Mouse (Mus musculus) midbrain, embryonic 15.5 days (tissue): ENCODE results near the gene Nkain2. TPM values are rescaled to one million over a fixed set of nuclear protein-coding genes. Genes with fewer than 3 reads are reported as not detected.
A peak's percentile ranks its signal among the peaks of the same experiment; 100 is the strongest.

Experiments used
- ATAC-seq: fragments of 200-750 bp; cut with Nextera tagmentation; replicated peaks from 2 replicates; pipeline ENCODE4 v1.8.0; 2017; ENCODE audit warnings: moderate TSS enrichment
- H3K27ac ChIP-seq: fragments of 300-500 bp; sonication (generic); 2 replicates; pipeline ENCODE4 v1.5.1; 2015; ENCODE audit warnings: mild to moderate bottlenecking, inconsistent platforms
- H3K27me3 ChIP-seq: fragments of 300-500 bp; sonication (generic); replicated peaks from 2 replicates; pipeline ENCODE4 v1.6.1; 2015; ENCODE audit warnings: inconsistent platforms
- H3K36me3 ChIP-seq: fragments of 300-500 bp; sonication (generic); replicated peaks from 2 replicates; pipeline ENCODE4 v1.6.1; 2015; ENCODE audit warnings: inconsistent platforms
- H3K4me1 ChIP-seq: fragments of 300-500 bp; sonication (generic); 2 replicates; pipeline ENCODE4 v1.6.1; 2015; ENCODE audit warnings: inconsistent platforms
- H3K4me2 ChIP-seq: fragments of 300-500 bp; sonication (generic); 2 replicates; pipeline ENCODE4 v1.6.1; 2015; ENCODE audit warnings: inconsistent platforms, mild to moderate bottlenecking, moderate library complexity
- H3K4me3 ChIP-seq: fragments of 300-500 bp; sonication (generic); 2 replicates; pipeline ENCODE4 v1.5.1; 2015; ENCODE audit warnings: mild to moderate bottlenecking, inconsistent platforms
- H3K9ac ChIP-seq: fragments of 300-500 bp; sonication (generic); 2 replicates; pipeline ENCODE4 v1.6.1; 2015; ENCODE audit warnings: mild to moderate bottlenecking, inconsistent platforms
- H3K9me3 ChIP-seq: fragments of 300-500 bp; sonication (generic); 2 replicates; pipeline ENCODE4 v1.6.1; 2016; ENCODE audit warnings: inconsistent platforms
- WGBS: fragments of 180-500 bp; shearing (Covaris S2); methylation state at CpG from one replicate; pipeline ENCODE4 v1.1.7; 2015; ENCODE audit warnings: mixed read lengths; 5-methylcytosine and 5-hydroxymethylcytosine counted together
- polyA plus RNA-seq: library from polyadenylated mRNA; unstranded; fragments of >200 nt; fragmentation: Nextera tagmentation; extraction: Ambion mirVana; gene quantifications from 2 replicates; pipeline ENCODE4 v1.2.1, GENCODE M21; 2015

The Nkain2 gene
- polyA plus RNA-seq: 13.5 and 15.4 TPM in 2 replicates

DNA sequence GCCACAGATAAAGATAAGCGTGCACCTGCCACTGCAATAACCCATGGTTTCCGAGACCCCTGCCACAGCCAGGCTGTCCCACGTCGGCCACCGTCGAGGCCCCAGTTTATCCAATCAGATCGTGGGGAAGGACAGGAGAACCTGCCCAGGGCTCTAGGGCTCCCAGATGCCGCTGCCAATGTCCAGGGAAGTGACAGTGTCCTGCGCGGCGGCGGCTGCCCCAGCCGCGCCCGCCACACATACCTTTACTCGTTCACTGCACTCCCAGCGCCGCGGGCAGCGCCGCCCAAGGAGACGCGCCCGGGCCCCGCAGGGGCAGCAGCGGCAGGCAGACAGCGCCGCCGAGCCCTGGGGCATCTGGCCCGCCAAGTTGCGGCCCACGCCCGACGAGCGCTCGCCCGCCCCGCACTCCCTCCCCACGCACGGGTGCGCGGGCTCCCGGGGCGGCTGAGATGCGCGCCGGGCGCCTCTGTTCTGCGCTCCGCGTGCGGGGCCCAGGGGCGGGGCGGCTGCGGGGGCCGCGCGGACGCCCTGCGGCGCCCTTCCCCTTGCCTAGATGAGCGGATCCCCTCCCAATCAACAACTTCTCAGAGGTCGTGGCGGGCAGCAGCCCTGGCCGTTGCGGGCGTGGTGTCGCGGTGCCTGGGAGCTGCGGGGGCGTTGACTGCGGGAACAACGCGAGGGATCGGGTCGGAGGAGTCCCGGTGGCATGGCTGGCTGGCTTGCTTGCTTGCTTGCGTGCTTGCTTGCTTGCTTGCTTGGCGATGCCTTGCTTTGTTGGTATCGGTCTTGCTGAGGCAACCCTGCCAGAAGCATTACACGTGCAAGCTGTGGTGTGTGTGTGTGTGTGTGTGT, at the start of gene Nkain2:
Nkain2 (minus strand) TSS at position 811 of the 855 bp plus-strand sequence.
- peak; percentile 91 for ATAC-seq
- Histone ChIP-seq H3K4me3 (peak within 1 kb of the TSS; percentile 98), H3K4me1 (peaks cover 6% of the 10 kb centered on the region; the same call in 1 of the 2 replicates), H3K27me3 (no peaks in the 10 kb centered on the region), H3K4me2 (peak within 1 kb of the TSS; percentile 75), H3K9ac (peak within 1 kb of the TSS; percentile 92), H3K27ac (peak within 1 kb of the TSS; percentile 88), H3K36me3 (no peaks in the 10 kb centered on the region), H3K9me3 (no peaks in the 10 kb centered on the region)
- WGBS: under 1% methylated on average over 81 of the region's 81 CpGs

DNA sequence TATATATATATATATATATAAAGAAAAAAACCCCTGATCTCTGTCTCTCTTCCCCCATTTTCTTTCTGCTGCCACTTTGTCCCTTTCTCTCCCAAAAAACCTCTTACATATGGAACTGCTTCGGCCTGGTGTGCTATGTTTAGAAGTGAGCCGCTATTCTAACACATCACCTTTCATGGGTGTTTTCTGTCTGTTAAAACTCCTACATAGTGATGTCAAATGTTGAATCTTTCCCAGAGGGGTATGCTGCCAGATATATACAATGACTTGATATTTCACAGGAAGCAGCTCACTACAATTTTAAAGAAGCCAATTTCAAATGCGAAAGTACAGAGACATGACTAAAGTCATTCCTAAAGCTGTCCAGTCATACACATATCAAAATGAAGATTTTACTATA, 49.6 kb upstream of the Nkain2 start:
- no peaks in the 10 kb centered on the region for H3K36me3 ChIP-seq
- no peak overlapping the region for H3K27ac ChIP-seq
- H3K9ac ChIP-seq: no peak overlapping the region
- no peaks in the 10 kb centered on the region for H3K9me3 ChIP-seq
- H3K4me1 ChIP-seq: no peaks in the 10 kb centered on the region
- no peaks in the 10 kb centered on the region for H3K27me3 ChIP-seq
- H3K4me2 ChIP-seq: no peak overlapping the region
- WGBS: 97% methylated on average over 3 of the region's 3 CpGs
- no peak overlapping the region for H3K4me3 ChIP-seq
- no peak for ATAC-seq

DNA sequence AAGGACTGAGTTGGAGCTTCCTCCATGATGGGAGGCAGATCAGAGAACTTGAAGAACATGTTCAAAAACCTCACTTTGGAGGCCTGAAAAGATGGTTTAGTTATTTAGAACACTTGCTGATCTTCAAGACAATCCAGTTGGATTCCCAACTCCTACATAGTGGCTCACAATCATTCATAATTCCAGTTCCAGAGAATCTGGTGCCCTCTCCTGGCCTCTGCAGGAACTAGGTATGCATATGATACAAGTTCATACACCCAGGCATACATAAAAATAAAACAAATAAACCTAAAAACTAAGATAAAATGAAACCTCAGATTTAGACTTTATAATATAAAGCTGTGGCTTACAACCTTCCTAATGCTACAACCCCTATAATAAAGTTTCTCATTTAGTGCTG, 4.8 kb upstream of the Nkain2 start:
- Histone ChIP-seq H3K4me2 (no peak overlapping the region), H3K4me1 (peaks cover 2% of the 10 kb centered on the region; the same call in 1 of the 2 replicates), H3K9me3 (no peaks in the 10 kb centered on the region), H3K27ac (no peak overlapping the region), H3K4me3 (no peak overlapping the region), H3K9ac (no peak overlapping the region), H3K27me3 (no peaks in the 10 kb centered on the region), H3K36me3 (no peaks in the 10 kb centered on the region)
- no peak for ATAC-seq

DNA sequence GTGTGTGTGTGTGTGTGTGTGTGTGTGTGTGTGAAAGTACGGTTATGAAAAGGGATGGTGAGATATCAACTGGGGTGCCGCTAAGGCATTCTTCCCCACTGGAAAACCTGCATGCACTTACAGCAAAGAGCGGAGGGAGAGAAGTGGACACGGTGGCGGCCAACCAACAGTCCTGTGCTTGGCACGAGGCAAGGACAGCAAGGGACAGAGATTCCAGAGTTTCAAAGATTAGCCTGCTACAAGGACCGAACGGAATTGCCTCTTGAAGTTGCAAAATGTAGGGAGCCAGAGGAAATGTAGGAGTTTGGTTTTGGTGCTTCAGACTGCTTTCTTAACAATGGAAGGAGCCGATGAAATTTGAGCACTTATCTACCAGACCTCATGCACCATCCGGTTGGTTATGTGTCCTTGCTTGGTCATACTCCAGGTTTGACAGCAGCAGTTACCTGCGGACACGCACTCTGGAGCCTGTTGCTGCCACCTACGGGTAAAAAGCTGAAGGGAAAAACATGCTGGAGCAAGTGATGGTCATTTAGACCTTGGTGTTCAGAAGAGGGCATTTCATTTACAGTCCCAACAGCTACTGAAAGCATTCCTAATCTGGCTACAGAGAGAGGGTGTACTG, 357 bp upstream of the Nkain2 start:
- peak overlapping the region; percentile 98 for H3K4me3 ChIP-seq
- H3K9me3 ChIP-seq: no peaks in the 10 kb centered on the region
- H3K4me1 ChIP-seq: peaks cover 6% of the 10 kb centered on the region; the same call in 1 of the 2 replicates
- H3K4me2 ChIP-seq: peak overlapping the region; percentile 75
- WGBS: 2% methylated on average over 13 of the region's 13 CpGs
- peak; percentile 82 for ATAC-seq
- H3K36me3 ChIP-seq: no peaks in the 10 kb centered on the region
- peak overlapping the region; percentile 88 for H3K27ac ChIP-seq
- peak overlapping the region; percentile 92 for H3K9ac ChIP-seq
- H3K27me3 ChIP-seq: no peaks in the 10 kb centered on the region

- H3K9ac ChIP-seq: no peak overlapping the region
- 52% methylated on average over 6 of the region's 6 CpGs for WGBS
- no peaks in the 10 kb centered on the region for H3K9me3 ChIP-seq
- ATAC-seq: peak; percentile 65; the same call in 1 of the 2 replicates
- H3K36me3 ChIP-seq: no peaks in the 10 kb centered on the region
- H3K27ac ChIP-seq: no peak overlapping the region
- no peak overlapping the region for H3K4me2 ChIP-seq
- H3K27me3 ChIP-seq: no peaks in the 10 kb centered on the region
- no peak overlapping the region for H3K4me3 ChIP-seq
- H3K4me1 ChIP-seq: no peaks in the 10 kb centered on the region
Observed at GRCm38 (mm10) chr10:32881977-32882376, 8.3 kb downstream of the Nkain2 start.

DNA sequence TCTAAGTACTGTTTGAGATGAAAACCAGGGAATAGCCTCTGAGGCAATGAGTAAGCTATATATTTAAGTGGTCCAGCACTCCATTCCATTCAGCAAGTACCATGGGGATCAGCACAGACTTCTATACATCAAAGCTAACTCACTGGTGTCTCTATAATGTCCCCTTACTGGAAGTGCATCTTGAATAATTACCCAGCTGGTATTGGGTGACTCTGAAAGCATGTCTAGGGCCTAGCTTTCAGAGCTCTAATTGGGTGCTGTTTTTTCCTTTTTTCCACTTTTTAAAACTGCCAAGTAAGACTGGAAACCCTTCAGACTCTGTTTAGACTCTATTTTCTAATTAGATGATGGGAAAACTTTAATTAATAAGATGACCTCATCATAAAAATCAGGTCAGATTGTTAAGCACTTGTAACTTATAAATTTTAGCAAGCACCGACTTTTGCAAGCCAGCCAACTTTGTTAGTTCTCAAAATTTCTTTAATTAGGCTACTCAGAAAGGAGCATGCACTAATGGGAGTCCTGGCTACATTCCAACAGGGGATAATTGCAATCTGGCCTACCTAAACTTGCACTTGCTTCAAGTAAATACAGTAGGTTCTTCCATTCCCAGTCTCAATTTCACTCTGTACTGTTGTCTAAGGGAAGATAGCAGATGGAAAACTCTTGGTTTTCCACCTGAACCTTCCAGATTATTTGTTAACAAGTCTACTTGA, 19.4 kb downstream of the Nkain2 start:
- H3K9ac ChIP-seq: no peak overlapping the region
- H3K4me2 ChIP-seq: no peak overlapping the region
- H3K27me3 ChIP-seq: no peaks in the 10 kb centered on the region
- H3K4me1 ChIP-seq: no peaks in the 10 kb centered on the region
- WGBS: 80% methylated on average over 1 of the region's 1 CpGs
- ATAC-seq: no peak
- H3K9me3 ChIP-seq: 0 out of 2 replicates have a peak, but pooled peaks cover 3% of the 10 kb centered on the region
- no peak overlapping the region for H3K4me3 ChIP-seq
- no peak overlapping the region for H3K27ac ChIP-seq
- no peaks in the 10 kb centered on the region for H3K36me3 ChIP-seq

DNA sequence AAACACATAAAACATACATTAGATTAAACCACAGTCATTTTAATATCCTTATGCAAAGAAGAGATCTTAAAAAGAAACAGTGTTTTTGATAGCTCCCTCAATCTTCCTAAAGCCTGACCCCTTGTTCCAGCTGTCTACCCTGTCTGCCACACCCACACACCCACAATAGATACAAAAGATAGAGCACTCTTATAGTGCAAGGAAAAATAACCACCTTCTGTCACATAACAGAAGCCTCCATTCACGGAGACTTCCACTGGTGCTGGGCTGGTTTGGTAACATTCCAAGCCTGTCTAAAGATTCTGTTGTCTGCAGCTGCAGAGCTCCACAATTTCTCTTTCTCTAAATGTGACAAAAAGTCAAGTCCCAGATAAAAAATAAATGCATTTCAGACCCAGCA, 20.7 kb downstream of the Nkain2 start:
- Histone ChIP-seq H3K4me2 (no peak overlapping the region), H3K9ac (no peak overlapping the region), H3K4me1 (no peaks in the 10 kb centered on the region), H3K27ac (no peak overlapping the region), H3K9me3 (0 out of 2 replicates have a peak, but pooled peaks cover 3% of the 10 kb centered on the region), H3K36me3 (no peaks in the 10 kb centered on the region), H3K4me3 (no peak overlapping the region), H3K27me3 (no peaks in the 10 kb centered on the region)
- 40% methylated on average over 1 of the region's 1 CpGs for WGBS
- no peak for ATAC-seq

- 73% methylated on average over 4 of the region's 4 CpGs for WGBS
- H3K4me3 ChIP-seq: no peak overlapping the region
- H3K9ac ChIP-seq: no peak overlapping the region
- ATAC-seq: no peak
- no peaks in the 10 kb centered on the region for H3K27me3 ChIP-seq
- no peaks in the 10 kb centered on the region for H3K36me3 ChIP-seq
- no peak overlapping the region for H3K4me2 ChIP-seq
- H3K9me3 ChIP-seq: no peaks in the 10 kb centered on the region
- no peak overlapping the region for H3K27ac ChIP-seq
- H3K4me1 ChIP-seq: no peaks in the 10 kb centered on the region
Observed at GRCm38 (mm10) chr10:32815210-32815883, 74.9 kb downstream of the Nkain2 start.

DNA sequence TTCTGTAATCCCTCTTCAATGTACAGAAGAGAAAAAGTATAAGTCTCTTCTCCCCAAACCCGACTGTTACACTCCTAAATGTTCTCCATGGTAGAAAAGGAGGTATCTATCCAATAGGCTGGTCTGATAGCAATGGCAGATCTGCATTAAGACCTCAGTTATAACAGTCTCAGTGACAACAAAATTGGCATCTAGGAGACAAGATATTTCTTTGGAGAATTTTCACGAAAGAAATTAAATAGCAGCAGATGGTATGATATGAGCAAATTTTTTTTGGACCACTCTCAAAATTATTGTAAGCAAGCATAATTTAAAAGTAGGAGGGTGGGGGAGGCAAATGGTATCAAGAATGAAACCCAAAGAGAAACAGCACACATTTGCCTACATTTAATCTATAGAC, 94.0 kb downstream of the Nkain2 start:
- H3K4me1 ChIP-seq: no peaks in the 10 kb centered on the region
- no peak overlapping the region for H3K9ac ChIP-seq
- no peak overlapping the region for H3K4me2 ChIP-seq
- no peaks in the 10 kb centered on the region for H3K9me3 ChIP-seq
- no peak for ATAC-seq
- no peaks in the 10 kb centered on the region for H3K27me3 ChIP-seq
- H3K36me3 ChIP-seq: no peaks in the 10 kb centered on the region
- no peak overlapping the region for H3K27ac ChIP-seq
- WGBS: 70% methylated on average over 2 of the region's 2 CpGs
- H3K4me3 ChIP-seq: no peak overlapping the region

DNA sequence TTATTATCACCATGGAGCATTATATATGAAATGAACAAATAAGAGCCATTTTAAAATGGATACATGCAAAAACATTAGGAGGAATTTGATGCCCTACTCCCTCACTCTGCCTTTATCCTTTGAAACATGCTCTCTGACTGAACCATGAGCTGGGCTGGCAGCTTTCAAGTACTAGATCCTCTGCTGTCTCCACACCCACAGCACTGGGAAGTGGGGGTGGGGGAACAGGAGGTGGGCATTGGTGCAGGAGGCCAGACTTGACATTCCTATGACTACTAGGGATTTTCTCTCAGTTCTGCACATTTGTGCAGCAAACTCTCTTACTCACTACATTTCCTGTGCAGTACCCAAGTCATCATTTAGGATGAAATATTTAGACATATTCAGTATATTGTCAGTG, 99.7 kb downstream of the Nkain2 start:
- no peaks in the 10 kb centered on the region for H3K27me3 ChIP-seq
- no peaks in the 10 kb centered on the region for H3K9me3 ChIP-seq
- ATAC-seq: no peak
- H3K27ac ChIP-seq: no peak overlapping the region
- no peaks in the 10 kb centered on the region for H3K4me1 ChIP-seq
- no peak overlapping the region for H3K4me2 ChIP-seq
- H3K4me3 ChIP-seq: no peak overlapping the region
- no peak overlapping the region for H3K9ac ChIP-seq
- no peaks in the 10 kb centered on the region for H3K36me3 ChIP-seq

- ATAC-seq: 0 out of 2 replicates have a peak, but pooled peaks have one; percentile 24
- Histone ChIP-seq H3K9ac (no peak overlapping the region), H3K9me3 (no peaks in the 10 kb centered on the region), H3K27ac (no peak overlapping the region), H3K36me3 (no peaks in the 10 kb centered on the region), H3K4me1 (no peaks in the 10 kb centered on the region), H3K4me2 (no peak overlapping the region), H3K27me3 (no peaks in the 10 kb centered on the region), H3K4me3 (no peak overlapping the region)
- WGBS: 79% methylated on average over 3 of the region's 3 CpGs
Observed at GRCm38 (mm10) chr10:32782732-32783359, 107.4 kb downstream of the Nkain2 start.
